Mouse (Mus musculus): ENCODE data around the gene Nutf2-ps1.

Nutf2-ps1 gene

GRCm38 (mm10) chr19:53568553-53568952 is 20.3 kb downstream of the Nutf2-ps1 start:
- no peak for DNase-seq

DNA sequence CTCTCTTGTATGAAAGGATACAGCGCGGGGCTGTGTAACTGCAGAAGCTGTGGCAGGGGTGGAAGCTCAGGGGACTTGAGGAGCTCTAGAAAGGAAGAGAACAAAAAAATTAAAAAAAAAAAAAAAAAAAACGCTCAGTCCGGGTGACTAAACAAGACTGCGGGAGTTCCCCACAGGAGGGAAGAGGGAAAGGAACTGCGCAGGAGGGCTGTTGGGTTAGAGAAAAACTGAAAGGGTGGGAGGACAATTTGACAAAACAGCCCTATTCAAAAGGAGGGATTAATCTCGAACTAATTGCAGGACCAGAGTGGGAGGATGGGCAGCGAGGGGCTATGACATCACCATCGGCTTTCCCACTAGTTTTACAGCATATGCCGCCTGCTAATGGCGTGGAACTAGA is 21.0 kb downstream of the Nutf2-ps1 start:
- DNase-seq, result peak; percentile 36

GRCm38 (mm10) chr19:53565565-53566277 is 23.1 kb downstream of the Nutf2-ps1 start:
- DNase-seq, result no peak

DNA sequence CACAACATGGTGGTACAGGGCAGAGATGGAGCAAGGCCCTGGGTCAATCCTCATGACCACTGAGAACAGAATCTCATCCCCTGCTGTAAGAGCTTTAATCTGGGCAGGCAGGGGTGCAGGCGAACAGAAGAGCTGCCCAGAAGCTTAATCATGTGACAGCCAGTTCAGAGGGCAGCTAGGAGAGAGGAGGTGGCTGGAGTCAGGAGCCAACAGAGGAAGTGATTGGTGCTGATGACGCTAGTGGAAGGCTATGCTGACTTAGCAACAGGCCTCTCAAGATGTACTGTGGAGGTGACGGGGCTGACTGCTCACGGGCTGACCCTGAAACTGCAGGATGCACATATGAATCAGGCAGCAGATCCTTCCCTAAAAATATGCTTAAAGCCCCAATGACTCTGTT is 24.7 kb downstream of the Nutf2-ps1 start:
- DNase-seq, result no peak

GRCm38 (mm10) chr19:53560436-53560835 is 28.4 kb downstream of the Nutf2-ps1 start:
- DNase-seq, result no peak

DNA sequence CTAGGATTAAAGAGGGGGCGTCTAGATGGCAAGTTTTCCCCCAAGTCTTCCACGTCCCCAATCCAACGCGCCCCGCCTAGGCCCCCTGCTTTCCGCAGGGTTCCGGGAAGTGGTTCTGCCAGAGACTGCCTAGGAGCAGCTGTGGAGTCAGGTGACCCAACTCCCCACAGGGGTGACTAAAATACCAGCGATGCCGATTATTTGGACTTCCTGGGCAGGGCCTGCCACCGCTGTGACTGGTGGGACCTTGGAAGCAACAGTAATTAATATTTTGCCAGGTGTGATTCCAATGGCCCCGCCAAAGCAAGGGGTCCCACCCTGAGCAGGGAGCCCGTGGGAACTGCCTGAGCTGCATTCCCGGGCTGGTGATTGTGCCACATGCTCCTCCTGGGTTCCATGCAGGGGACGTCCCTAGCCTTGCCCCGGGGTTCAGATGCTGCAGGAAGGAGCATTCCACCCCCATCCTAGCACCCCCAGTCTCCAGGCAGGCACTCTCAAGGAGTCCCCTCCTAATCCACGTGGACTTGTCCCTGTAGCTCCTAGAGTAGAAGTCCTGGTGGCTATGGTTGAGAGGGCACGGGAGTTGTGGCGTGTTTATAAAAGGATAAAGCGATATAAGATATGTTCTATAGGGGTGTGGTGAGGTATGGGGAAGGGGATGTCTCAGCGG is 31.5 kb downstream of the Nutf2-ps1 start:
- peak; percentile 39 for DNase-seq

GRCm38 (mm10) chr19:53556841-53557240 is 32.0 kb downstream of the Nutf2-ps1 start:
- DNase-seq, result no peak

GRCm38 (mm10) chr19:53554981-53555616 is 33.8 kb downstream of the Nutf2-ps1 start:
- no peak for DNase-seq

- no peak for DNase-seq
These were observed 34.5 kb downstream of the Nutf2-ps1 start for GRCm38 (mm10) chr19:53554402-53554801.

DNA sequence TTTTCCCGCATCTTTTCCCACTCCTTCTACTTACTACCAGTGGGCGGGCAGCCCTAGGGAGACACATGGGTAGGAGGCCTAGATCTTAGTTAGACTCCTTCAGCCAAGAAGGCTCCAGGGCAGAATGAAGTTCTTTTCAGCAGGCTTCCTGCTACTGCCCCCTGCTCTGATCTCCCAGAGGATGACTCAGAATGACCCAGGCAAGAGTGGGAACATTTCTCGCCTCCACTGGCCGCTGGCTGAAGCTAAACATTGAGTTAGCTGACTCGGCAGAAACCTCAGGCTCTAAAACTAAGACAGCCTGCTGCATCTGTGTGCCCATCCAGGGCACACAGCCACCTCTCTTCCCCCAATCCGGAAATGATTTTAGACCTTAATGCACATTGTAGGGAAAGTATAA is 36.1 kb downstream of the Nutf2-ps1 start:
- DNase-seq, result no peak

DNA sequence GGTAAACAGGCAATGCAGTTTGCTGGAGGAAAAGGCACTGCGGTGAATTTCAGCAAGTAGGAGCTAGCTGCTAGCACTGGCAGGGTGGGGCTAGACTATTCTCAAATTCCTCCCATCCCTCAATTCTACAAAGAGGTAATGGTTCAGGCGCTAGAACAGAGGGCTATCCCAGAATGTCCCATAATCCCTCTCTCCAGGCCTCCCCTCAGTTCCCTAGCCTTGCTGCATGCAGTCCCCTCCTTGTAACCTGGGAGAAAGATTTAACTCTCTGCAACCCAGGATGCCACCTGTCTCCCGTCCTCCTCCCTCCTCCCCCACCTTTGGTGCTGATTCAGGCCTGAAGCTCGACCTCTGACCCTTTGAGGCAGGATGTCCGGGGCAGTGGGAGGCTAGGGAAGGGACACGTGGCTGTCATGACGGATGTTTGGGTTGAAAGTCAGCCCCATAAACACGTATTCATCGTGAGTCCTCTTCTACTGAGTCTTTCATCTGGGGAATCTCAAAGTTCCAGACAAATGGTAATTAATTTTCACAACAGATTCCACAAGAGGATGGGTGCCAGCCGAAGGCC is 36.6 kb downstream of the Nutf2-ps1 start:
- no peak for DNase-seq

DNA sequence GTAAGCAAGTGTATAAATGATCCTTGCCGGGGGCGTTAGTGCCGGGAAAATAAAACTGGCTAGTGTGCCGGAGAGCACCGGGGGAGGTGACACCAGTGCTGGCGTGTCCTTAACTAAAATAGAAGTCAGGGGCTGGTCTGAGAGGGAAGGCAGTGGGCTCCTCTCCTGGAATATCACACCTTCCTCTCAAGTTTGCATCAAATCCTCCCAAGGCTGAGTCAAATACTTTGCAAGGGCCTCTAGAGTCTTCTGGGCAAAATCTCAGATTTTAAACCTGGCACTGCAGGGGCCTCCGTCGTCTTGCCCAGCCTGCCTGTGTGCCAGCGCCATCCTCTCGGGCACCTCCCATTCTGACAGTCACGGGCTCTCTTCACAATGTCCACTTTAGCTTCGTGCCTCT is 37.9 kb downstream of the Nutf2-ps1 start:
- DNase-seq, result no peak

DNA sequence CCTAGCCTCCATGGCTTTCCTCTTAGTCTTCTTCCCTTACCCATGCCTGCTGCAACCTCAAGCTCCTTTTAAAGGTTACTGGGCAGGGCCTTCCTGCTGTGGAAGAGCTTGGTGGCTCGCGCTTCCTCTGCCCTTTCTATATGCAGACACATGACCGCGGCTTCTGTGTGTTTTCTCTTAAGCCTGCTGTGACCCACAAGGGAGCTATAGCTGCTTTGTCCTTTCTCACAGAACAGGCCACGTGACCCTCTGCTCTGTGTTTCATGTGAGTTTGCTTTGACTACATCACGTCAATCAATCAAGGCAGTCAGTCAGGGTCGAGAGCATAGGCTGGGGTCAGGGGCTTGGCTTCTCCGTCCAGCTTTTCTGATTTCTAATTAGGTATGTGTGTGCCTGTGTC is 41.3 kb downstream of the Nutf2-ps1 start:
- peak; percentile 60 for DNase-seq

- no peak for DNase-seq
These were observed 43.8 kb downstream of the Nutf2-ps1 start for GRCm38 (mm10) chr19:53544923-53545561.

- no peak for DNase-seq
These were observed 45.3 kb downstream of the Nutf2-ps1 start for GRCm38 (mm10) chr19:53543602-53544001.

GRCm38 (mm10) chr19:53539296-53539695 is 49.6 kb downstream of the Nutf2-ps1 start:
- DNase-seq, result no peak

DNA sequence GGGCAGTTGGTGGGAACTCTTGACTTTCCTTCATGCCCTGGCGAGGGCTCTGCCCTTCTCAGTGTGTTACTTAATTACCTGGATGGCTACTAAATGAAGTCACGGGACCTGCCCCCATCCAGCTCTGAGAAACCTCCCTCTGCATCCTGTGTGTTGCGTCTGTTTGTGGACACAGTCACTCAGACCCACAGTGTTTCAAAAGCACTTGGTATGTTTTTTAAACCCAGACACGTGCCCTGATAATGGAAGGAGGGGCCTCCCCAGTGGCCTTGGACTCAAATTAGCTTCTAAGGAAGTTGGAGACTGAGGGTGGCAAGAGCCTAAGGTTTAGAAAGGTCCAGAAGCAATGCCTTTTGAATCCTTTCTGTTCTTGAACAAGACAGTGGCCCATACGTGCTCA is 50.1 kb downstream of the Nutf2-ps1 start:
- no peak for DNase-seq

All from embryo, embryonic 11 days (tissue).